8 mouse cellular contexts compared by ENCODE assay signal in the genomic region with DNA sequence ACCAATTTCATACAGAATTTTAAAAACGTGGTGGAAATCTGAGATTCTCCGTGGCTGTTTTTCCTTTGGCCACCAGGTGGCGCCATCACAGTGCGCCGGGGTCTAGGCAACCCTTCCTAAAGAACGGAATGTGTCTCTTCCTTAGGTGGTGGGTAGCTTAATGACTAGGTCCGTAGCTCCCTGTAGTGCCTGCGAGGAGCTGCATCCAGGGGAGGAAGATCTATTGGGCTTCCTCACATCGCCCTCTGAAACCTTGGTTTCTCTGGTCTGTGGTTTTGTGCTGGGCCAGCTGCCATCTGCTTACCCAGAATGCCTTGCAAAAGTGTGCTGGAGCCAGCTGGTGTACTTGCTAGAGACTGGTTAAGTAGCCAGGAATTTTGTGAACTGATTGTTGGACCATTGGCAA.
DNase-seq lines count a peak whose midpoint lies in the region; ATAC-seq and TF ChIP-seq lines count a peak whose summit lies in the region.

No protein-coding gene starts in this region.

- peak; percentile 78 for DNase-seq in adrenal gland, postnatal 10 days
- peak; percentile 74 for DNase-seq in gastrocnemius, postnatal 10 days
- DNase-seq in hindbrain, postnatal 0 days (ENCODE audit: low spot score): peak; percentile 81
- DNase-seq in left cerebral cortex, adult 2 months (ENCODE audit: extremely low spot score in 1 of 2, low spot score in 2 of 2): peak; percentile 70 to 76
- DNase-seq in lung, postnatal 4 days: peak; percentile 68 to 80
- peak; percentile 80 for DNase-seq in right cerebral cortex, postnatal 4 days

- ATAC-seq in common myeloid progenitor, adult 5-6 weeks (replicated peaks; ENCODE audit: low read depth, poor library complexity, severe bottlenecking): peak; percentile 77
- peak; percentile 70; the same call in 1 of the 2 replicates for ATAC-seq in hindbrain, postnatal 0 days
- no peak for ATAC-seq in activated CD4-positive, CD25-positive, alpha-beta regulatory T cell, adult 4 months

- under 1% methylated on average over 9 of the region's 9 CpGs for WGBS in hindbrain, postnatal 0 days

- no peaks in the 10 kb centered on the region for H3K27me3 ChIP-seq in hindbrain, postnatal 0 days (ENCODE audit: insufficient read depth, low read length)

- no peak overlapping the region for H3K9ac ChIP-seq in hindbrain, postnatal 0 days (replicated peaks; ENCODE audit: low read length)

- 0 out of 2 replicates have a peak overlapping the region, but pooled peaks have one; percentile 15 for H3K27ac ChIP-seq in hindbrain, postnatal 0 days
- no peak overlapping the region; the same call in 1 of the 2 replicates for H3K27ac ChIP-seq in left cerebral cortex, adult 2 months

- no peaks in the 10 kb centered on the region for H3K36me3 ChIP-seq in hindbrain, postnatal 0 days (ENCODE audit: insufficient read depth, low read length)

- peak overlapping the region; percentile 45 for H3K4me2 ChIP-seq in hindbrain, postnatal 0 days (ENCODE audit: low read depth, low read length)

- H3K4me1 ChIP-seq in hindbrain, postnatal 0 days (ENCODE audit: insufficient read depth, low read length): no peaks in the 10 kb centered on the region; the same call in 1 of the 2 replicates

- no peak overlapping the region for H3K4me3 ChIP-seq in hindbrain, postnatal 0 days (ENCODE audit: low read length)
- 0 out of 2 replicates have a peak overlapping the region, but pooled peaks have one; percentile 19 for H3K4me3 ChIP-seq in left cerebral cortex, adult 2 months

- H3K9me3 ChIP-seq in hindbrain, postnatal 0 days (ENCODE audit: low read length): no peaks in the 10 kb centered on the region

- peak; percentile 93 for TF ChIP-seq CTCF in hindbrain, postnatal 0 days (IDR thresholded peaks at IDR 0.05; ENCODE audit: low read depth)
- peak; percentile 92 for TF ChIP-seq CTCF in left cerebral cortex, adult 2 months (IDR thresholded peaks at IDR 0.05)

- intact Hi-C loops in left cerebral cortex, adult 2 months (cut with DNase I): loop anchor here (1.0 to 10.0 kb wide), 5 partner anchors 273 to 1931 kb away; no protein-coding TSS in a partner anchor
